Mouse (Mus musculus): ENCODE data around the gene Kcnq1. TPM values are rescaled to one million over a fixed set of nuclear protein-coding genes. Genes with fewer than 3 reads are reported as not detected.
A peak's percentile ranks its signal among the peaks of the same experiment; 100 is the strongest.

Gene Kcnq1
- polyA plus RNA-seq, 1 experiment from 2014 or later, result 9.1 TPM

- H3K27me3 ChIP-seq (replicated peaks), result no peaks in the 10 kb centered on the region
- no peaks in the 10 kb centered on the region for H3K9me3 ChIP-seq
- WGBS, result 51% methylated on average over 5 of the region's 5 CpGs
- 0 out of 2 replicates have a peak, but pooled peaks have one; percentile 34 for ATAC-seq (ENCODE audit: insufficient read depth, low FRiP score, low read depth)
- no peak overlapping the region for H3K4me2 ChIP-seq
- H3K27ac ChIP-seq, result peak overlapping the region; percentile 35; the same call in 1 of the 2 replicates
- H3K4me3 ChIP-seq (replicated peaks), result no peak overlapping the region
- no peaks in the 10 kb centered on the region for H3K36me3 ChIP-seq
- H3K9ac ChIP-seq, result no peak overlapping the region
- H3K4me1 ChIP-seq, result peaks cover 14% of the 10 kb centered on the region
These were observed 311.7 kb downstream of the Kcnq1 start for GRCm38 (mm10) chr7:143417875-143418274.

- H3K4me1 ChIP-seq, result peaks cover 14% of the 10 kb centered on the region
- no peak overlapping the region for H3K27ac ChIP-seq
- ATAC-seq (ENCODE audit: insufficient read depth, low FRiP score, low read depth), result no peak; the same call in 1 of the 2 replicates
- 64% methylated on average over 4 of the region's 4 CpGs for WGBS
- no peak overlapping the region for H3K4me2 ChIP-seq
- no peaks in the 10 kb centered on the region for H3K36me3 ChIP-seq
- no peaks in the 10 kb centered on the region for H3K9me3 ChIP-seq
- H3K27me3 ChIP-seq (replicated peaks), result no peaks in the 10 kb centered on the region
- H3K4me3 ChIP-seq (replicated peaks), result no peak overlapping the region
- H3K9ac ChIP-seq, result no peak overlapping the region
These were observed 313.5 kb downstream of the Kcnq1 start for GRCm38 (mm10) chr7:143419585-143420160.

GRCm38 (mm10) chr7:143428142-143428813 lies 322.1 kb downstream of the Kcnq1 start:
- Histone ChIP-seq H3K36me3 (no peaks in the 10 kb centered on the region), H3K4me2 (no peak overlapping the region), H3K4me1 (peaks cover 12% of the 10 kb centered on the region; the same call in 1 of the 2 replicates), H3K9me3 (no peaks in the 10 kb centered on the region), H3K27me3 (replicated peaks) (no peaks in the 10 kb centered on the region), H3K4me3 (replicated peaks) (no peak overlapping the region), H3K27ac (no peak overlapping the region), H3K9ac (no peak overlapping the region)
- 65% methylated on average over 23 of the region's 23 CpGs for WGBS
- ATAC-seq (ENCODE audit: insufficient read depth, low FRiP score, low read depth), result no peak

- no peak for ATAC-seq (ENCODE audit: insufficient read depth, low FRiP score, low read depth)
- Histone ChIP-seq H3K9me3 (no peaks in the 10 kb centered on the region), H3K27ac (no peak overlapping the region), H3K4me3 (replicated peaks) (no peak overlapping the region), H3K27me3 (replicated peaks) (no peaks in the 10 kb centered on the region), H3K4me1 (peaks cover 12% of the 10 kb centered on the region; the same call in 1 of the 2 replicates), H3K4me2 (no peak overlapping the region), H3K9ac (no peak overlapping the region), H3K36me3 (no peaks in the 10 kb centered on the region)
- WGBS, result 65% methylated on average over 2 of the region's 2 CpGs
These were observed 322.8 kb downstream of the Kcnq1 start for GRCm38 (mm10) chr7:143428814-143429499.

GRCm38 (mm10) chr7:143432631-143433030 lies 326.5 kb downstream of the Kcnq1 start:
- H3K9me3 ChIP-seq, result no peaks in the 10 kb centered on the region
- H3K27ac ChIP-seq, result no peak overlapping the region
- no peaks in the 10 kb centered on the region for H3K27me3 ChIP-seq (replicated peaks)
- H3K9ac ChIP-seq, result no peak overlapping the region
- 89% methylated on average over 1 of the region's 1 CpGs for WGBS
- H3K36me3 ChIP-seq, result no peaks in the 10 kb centered on the region
- no peak overlapping the region for H3K4me3 ChIP-seq (replicated peaks)
- H3K4me2 ChIP-seq, result no peak overlapping the region
- peaks cover 16% of the 10 kb centered on the region for H3K4me1 ChIP-seq
- no peak for ATAC-seq (ENCODE audit: insufficient read depth, low FRiP score, low read depth)

- Histone ChIP-seq H3K36me3 (no peaks in the 10 kb centered on the region), H3K9me3 (no peaks in the 10 kb centered on the region), H3K27me3 (replicated peaks) (no peaks in the 10 kb centered on the region), H3K27ac (no peak overlapping the region), H3K9ac (no peak overlapping the region), H3K4me3 (replicated peaks) (no peak overlapping the region), H3K4me2 (no peak overlapping the region), H3K4me1 (peaks cover 14% of the 10 kb centered on the region)
- 73% methylated on average over 7 of the region's 7 CpGs for WGBS
- ATAC-seq (ENCODE audit: insufficient read depth, low FRiP score, low read depth), result no peak
These were observed 327.2 kb downstream of the Kcnq1 start for GRCm38 (mm10) chr7:143433331-143433730.

GRCm38 (mm10) chr7:143437231-143437893 lies 331.2 kb downstream of the Kcnq1 start:
- peak overlapping the region; percentile 49 for H3K4me3 ChIP-seq (replicated peaks)
- H3K27ac ChIP-seq, result no peak overlapping the region
- no peaks in the 10 kb centered on the region for H3K27me3 ChIP-seq (replicated peaks)
- H3K9ac ChIP-seq, result peak overlapping the region; percentile 53
- 22% methylated on average over 18 of the region's 18 CpGs for WGBS
- H3K4me1 ChIP-seq, result peaks cover 10% of the 10 kb centered on the region
- peak overlapping the region; percentile 89 for H3K4me2 ChIP-seq
- peak; percentile 44; the same call in 1 of the 2 replicates for ATAC-seq (ENCODE audit: insufficient read depth, low FRiP score, low read depth)
- no peaks in the 10 kb centered on the region for H3K36me3 ChIP-seq
- H3K9me3 ChIP-seq, result no peaks in the 10 kb centered on the region

GRCm38 (mm10) chr7:143437894-143438581 lies 331.9 kb downstream of the Kcnq1 start:
- H3K27ac ChIP-seq, result no peak overlapping the region
- ATAC-seq (ENCODE audit: insufficient read depth, low FRiP score, low read depth), result peak; percentile 19; the same call in 1 of the 2 replicates
- peak overlapping the region; percentile 89 for H3K4me2 ChIP-seq
- H3K9me3 ChIP-seq, result no peaks in the 10 kb centered on the region
- H3K36me3 ChIP-seq, result no peaks in the 10 kb centered on the region
- WGBS, result 1% methylated on average over 60 of the region's 63 CpGs
- peaks cover 10% of the 10 kb centered on the region for H3K4me1 ChIP-seq
- H3K9ac ChIP-seq, result peak overlapping the region; percentile 53
- H3K4me3 ChIP-seq (replicated peaks), result peak overlapping the region; percentile 49
- no peaks in the 10 kb centered on the region; the same call in 1 of the 2 replicates for H3K27me3 ChIP-seq (replicated peaks)

GRCm38 (mm10) chr7:143438965-143439364 lies 332.8 kb downstream of the Kcnq1 start:
- no peaks in the 10 kb centered on the region for H3K36me3 ChIP-seq
- no peak overlapping the region for H3K4me3 ChIP-seq (replicated peaks)
- ATAC-seq (ENCODE audit: insufficient read depth, low FRiP score, low read depth), result no peak
- no peak overlapping the region for H3K9ac ChIP-seq
- no peaks in the 10 kb centered on the region; the same call in none of the 2 replicates for H3K27me3 ChIP-seq (replicated peaks)
- H3K27ac ChIP-seq, result no peak overlapping the region
- peak overlapping the region; percentile 89; the same call in 1 of the 2 replicates for H3K4me2 ChIP-seq
- H3K9me3 ChIP-seq, result no peaks in the 10 kb centered on the region
- H3K4me1 ChIP-seq, result peaks cover 10% of the 10 kb centered on the region
- WGBS, result 70% methylated on average over 1 of the region's 1 CpGs

- Histone ChIP-seq H3K4me3 (replicated peaks) (no peak overlapping the region), H3K4me1 (peaks cover 13% of the 10 kb centered on the region), H3K9ac (no peak overlapping the region), H3K9me3 (no peaks in the 10 kb centered on the region), H3K36me3 (no peaks in the 10 kb centered on the region), H3K27me3 (replicated peaks) (peaks cover 11% of the 10 kb centered on the region), H3K27ac (no peak overlapping the region), H3K4me2 (no peak overlapping the region)
- 56% methylated on average over 8 of the region's 8 CpGs for WGBS
- ATAC-seq (ENCODE audit: insufficient read depth, low FRiP score, low read depth), result no peak
These were observed 338.4 kb downstream of the Kcnq1 start for GRCm38 (mm10) chr7:143444580-143444954.

GRCm38 (mm10) chr7:143444955-143445648 lies 338.9 kb downstream of the Kcnq1 start:
- Histone ChIP-seq H3K27ac (no peak overlapping the region), H3K27me3 (replicated peaks) (peaks cover 11% of the 10 kb centered on the region), H3K4me1 (peaks cover 13% of the 10 kb centered on the region), H3K9ac (no peak overlapping the region), H3K4me2 (peak overlapping the region; percentile 77), H3K9me3 (no peaks in the 10 kb centered on the region), H3K36me3 (no peaks in the 10 kb centered on the region), H3K4me3 (replicated peaks) (peak overlapping the region; percentile 35)
- WGBS, result 8% methylated on average over 55 of the region's 55 CpGs
- ATAC-seq (ENCODE audit: insufficient read depth, low FRiP score, low read depth), result no peak

All from stomach, embryonic 15.5 days (tissue).